Mouse (Mus musculus) urinary bladder, adult 18-20 months (tissue): ENCODE measurements around the gene Glmn.

Experiments
- DNase-seq, 2 experiments: peaks; one replicate each; pipeline ENCODE4 v3.0.0; 2022; ENCODE audit warnings: low spot score in 2 of 2, mixed read lengths in 2 of 2

Glmn gene

GRCm38 (mm10) chr5:107516087-107516486 lies 81.6 kb downstream of the Glmn start:
- no peak for DNase-seq

GRCm38 (mm10) chr5:107515453-107515852 lies 82.2 kb downstream of the Glmn start:
- DNase-seq: no peak

GRCm38 (mm10) chr5:107513583-107513982 lies 84.1 kb downstream of the Glmn start:
- peak in 1 of 2 experiments; percentile 15 for DNase-seq

- no peak for DNase-seq
These were observed 86.4 kb downstream of the Glmn start for GRCm38 (mm10) chr5:107511326-107511725.

- no peak for DNase-seq
These were observed 87.2 kb downstream of the Glmn start for GRCm38 (mm10) chr5:107510503-107510902.

- no peak for DNase-seq
These were observed 90.4 kb downstream of the Glmn start, which contains the start of gene Gm42669 for GRCm38 (mm10) chr5:107507321-107507720. Gene Gm42669 (plus strand): TSS chr5:107507621.

GRCm38 (mm10) chr5:107500741-107501140 lies 96.9 kb downstream of the Glmn start:
- DNase-seq: no peak

GRCm38 (mm10) chr5:107499891-107500535 lies 97.7 kb downstream of the Glmn start:
- no peak for DNase-seq
